Mouse (Mus musculus) intestine, embryonic 14.5 days (tissue): ENCODE measurements around the gene Mrpl19. TPM values are rescaled to one million over a fixed set of nuclear protein-coding genes. Genes with fewer than 3 reads are reported as not detected.

Source experiments
- ATAC-seq: fragments of 200-750 bp; cut with Nextera tagmentation; replicated peaks from 2 replicates; pipeline ENCODE4 v1.8.0; 2017; ENCODE audit warnings: low read depth, moderate number of reproducible peaks, moderate TSS enrichment, moderate library complexity; ENCODE audit not compliant: low FRiP score, low TSS enrichment
- DNase-seq: peaks from one replicate; pipeline ENCODE4 v3.0.0-alpha.2; 2018; ENCODE audit warnings: low spot score
- H3K27ac ChIP-seq: fragments of 300-500 bp; sonication (generic); 2 replicates; pipeline ENCODE4 v1.5.1; 2014; ENCODE audit warnings: low read depth, mild to moderate bottlenecking, control low read depth
- H3K27me3 ChIP-seq: fragments of 300-500 bp; sonication (generic); replicated peaks from 2 replicates; pipeline ENCODE4 v1.6.1; 2014; ENCODE audit warnings: low read length, control low read depth; ENCODE audit not compliant: control insufficient read depth, insufficient read depth
- H3K36me3 ChIP-seq: fragments of 300-500 bp; sonication (generic); 2 replicates; pipeline ENCODE4 v1.6.1; 2014; ENCODE audit warnings: low read length, control low read depth; ENCODE audit not compliant: control insufficient read depth, insufficient read depth
- H3K4me1 ChIP-seq: fragments of 300-500 bp; sonication (generic); replicated peaks from 2 replicates; pipeline ENCODE4 v1.6.1; 2014; ENCODE audit warnings: low read length, control low read depth, mixed read lengths; ENCODE audit not compliant: control insufficient read depth, insufficient read depth
- H3K4me2 ChIP-seq: fragments of 300-500 bp; sonication (generic); 2 replicates; pipeline ENCODE4 v1.6.1; 2014; ENCODE audit warnings: low read length
- H3K4me3 ChIP-seq: fragments of 300-500 bp; sonication (generic); 2 replicates; pipeline ENCODE4 v1.5.1; 2014; ENCODE audit warnings: low read depth, low read length, control low read depth, mixed read lengths
- H3K9ac ChIP-seq: fragments of 300-500 bp; sonication (generic); 2 replicates; pipeline ENCODE4 v1.6.1; 2014; ENCODE audit warnings: mild to moderate bottlenecking, low read length
- H3K9me3 ChIP-seq: fragments of 300-500 bp; sonication (generic); 2 replicates; pipeline ENCODE4 v1.6.1; 2016; ENCODE audit warnings: low read length, control low read depth; ENCODE audit not compliant: control insufficient read depth
- WGBS: fragments of 180-500 bp; shearing (Covaris S2); extraction: QIAGEN DNeasy Blood & Tissue Kit; methylation state at CpG from one replicate; pipeline ENCODE4 v1.1.7; 2014; 5-methylcytosine and 5-hydroxymethylcytosine counted together
- polyA plus RNA-seq: library from polyadenylated mRNA; unstranded; fragments of >200 nt; fragmentation: Nextera tagmentation; extraction: Ambion mirVana; gene quantifications from 2 replicates; pipeline ENCODE4 v1.2.1, GENCODE M21; 2014

Gene Mrpl19
- polyA plus RNA-seq, 1 experiment from 2014 or later = 61.2 TPM

GRCm38 (mm10) chr6:81912177-81912576 lies 53.6 kb downstream of the Mrpl19 start:
- 70% methylated on average over 3 of the region's 3 CpGs for WGBS
- ATAC-seq (no peak), DNase-seq (no peak)
- H3K9ac ChIP-seq = no peak overlapping the region
- H3K9me3 ChIP-seq = no peaks in the 10 kb centered on the region
- H3K4me2 ChIP-seq = no peak overlapping the region
- H3K36me3 ChIP-seq = no peaks in the 10 kb centered on the region
- no peak overlapping the region for H3K27ac ChIP-seq
- H3K27me3 ChIP-seq = no peaks in the 10 kb centered on the region
- H3K4me1 ChIP-seq = no peaks in the 10 kb centered on the region
- H3K4me3 ChIP-seq = no peak overlapping the region

GRCm38 (mm10) chr6:81911713-81912112 lies 54.0 kb downstream of the Mrpl19 start:
- no peaks in the 10 kb centered on the region for H3K27me3 ChIP-seq
- DNase-seq (no peak), ATAC-seq (no peak)
- no peak overlapping the region for H3K27ac ChIP-seq
- 83% methylated on average over 4 of the region's 4 CpGs for WGBS
- no peak overlapping the region for H3K9ac ChIP-seq
- H3K9me3 ChIP-seq = no peaks in the 10 kb centered on the region
- no peak overlapping the region for H3K4me2 ChIP-seq
- no peaks in the 10 kb centered on the region for H3K4me1 ChIP-seq
- H3K4me3 ChIP-seq = no peak overlapping the region
- H3K36me3 ChIP-seq = no peaks in the 10 kb centered on the region

GRCm38 (mm10) chr6:81911244-81911643 lies 54.5 kb downstream of the Mrpl19 start:
- 83% methylated on average over 5 of the region's 5 CpGs for WGBS
- ATAC-seq (no peak), DNase-seq (no peak)
- no peaks in the 10 kb centered on the region for H3K27me3 ChIP-seq
- no peak overlapping the region for H3K9ac ChIP-seq
- H3K4me1 ChIP-seq = no peaks in the 10 kb centered on the region
- H3K27ac ChIP-seq = no peak overlapping the region
- no peak overlapping the region for H3K4me2 ChIP-seq
- no peak overlapping the region for H3K4me3 ChIP-seq
- no peaks in the 10 kb centered on the region for H3K36me3 ChIP-seq
- no peaks in the 10 kb centered on the region for H3K9me3 ChIP-seq

GRCm38 (mm10) chr6:81910302-81910855 lies 55.4 kb downstream of the Mrpl19 start:
- H3K4me3 ChIP-seq = no peak overlapping the region
- WGBS = 85% methylated on average over 25 of the region's 25 CpGs
- H3K9me3 ChIP-seq = no peaks in the 10 kb centered on the region
- DNase-seq = no peak
- no peak overlapping the region for H3K4me2 ChIP-seq
- H3K27ac ChIP-seq = no peak overlapping the region
- H3K9ac ChIP-seq = no peak overlapping the region
- no peaks in the 10 kb centered on the region for H3K27me3 ChIP-seq
- no peaks in the 10 kb centered on the region for H3K36me3 ChIP-seq
- ATAC-seq = no peak
- no peaks in the 10 kb centered on the region for H3K4me1 ChIP-seq

Other genes with a start within 250 kb of the Mrpl19 start
- gene Gcfc2, start 42.3 kb downstream of the Mrpl19 start, polyA plus RNA-seq = 12.8 and 13.8 TPM in 2 replicates
- gene Eva1a, start 75.1 kb upstream of the Mrpl19 start, polyA plus RNA-seq = 22.3 and 22.4 TPM in 2 replicates